Mouse (Mus musculus) naive thymus-derived CD4-positive, alpha-beta T cell, adult 2 months (primary cell): ENCODE measurements around the gene Gm17364.

Experiments used
- DNase-seq: peaks from one replicate; pipeline ENCODE4 v3.0.0-alpha.2; 2011; ENCODE audit warnings: low read depth

Gm17364 gene

DNA sequence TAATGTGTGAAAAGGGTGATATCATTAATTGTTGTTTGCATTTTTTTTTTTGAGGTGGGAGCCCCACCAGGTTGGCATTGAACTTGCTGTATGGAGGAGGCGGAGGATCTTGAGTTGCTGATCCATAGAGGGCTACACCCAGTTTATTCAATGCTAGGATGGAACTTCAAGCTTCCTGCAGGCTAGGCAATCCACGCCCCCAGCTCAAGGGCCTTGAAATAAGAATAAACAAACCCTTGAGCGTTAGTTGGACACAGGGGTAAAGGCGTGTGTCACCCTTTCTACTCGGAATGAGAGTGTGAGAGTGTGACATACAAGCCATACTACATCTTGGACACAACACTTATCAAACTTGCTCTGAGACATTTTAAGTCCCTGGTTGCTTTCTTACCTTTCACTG, 22.1 kb downstream of the Gm17364 start:
- DNase-seq = no peak

DNA sequence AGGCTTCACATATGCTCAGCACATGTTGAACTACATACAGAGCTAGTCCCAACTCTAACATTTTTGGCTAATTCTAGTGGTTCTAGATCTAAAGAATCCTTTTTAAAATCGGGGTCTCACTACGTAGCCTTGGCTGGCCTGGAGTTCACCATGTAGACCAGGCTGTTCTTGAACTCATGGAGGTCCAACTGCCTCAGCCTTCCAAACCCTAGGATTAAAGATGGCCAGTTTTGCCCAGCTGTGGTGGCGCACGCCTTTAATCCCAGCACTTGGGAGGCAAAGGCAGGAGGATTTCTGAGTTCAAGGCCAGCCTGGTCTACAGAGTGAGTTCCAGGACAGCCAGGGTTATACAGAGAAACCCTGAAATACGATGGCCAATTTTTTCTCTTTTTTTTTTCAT, 22.5 kb downstream of the Gm17364 start:
- peak; percentile 7 for DNase-seq

DNA sequence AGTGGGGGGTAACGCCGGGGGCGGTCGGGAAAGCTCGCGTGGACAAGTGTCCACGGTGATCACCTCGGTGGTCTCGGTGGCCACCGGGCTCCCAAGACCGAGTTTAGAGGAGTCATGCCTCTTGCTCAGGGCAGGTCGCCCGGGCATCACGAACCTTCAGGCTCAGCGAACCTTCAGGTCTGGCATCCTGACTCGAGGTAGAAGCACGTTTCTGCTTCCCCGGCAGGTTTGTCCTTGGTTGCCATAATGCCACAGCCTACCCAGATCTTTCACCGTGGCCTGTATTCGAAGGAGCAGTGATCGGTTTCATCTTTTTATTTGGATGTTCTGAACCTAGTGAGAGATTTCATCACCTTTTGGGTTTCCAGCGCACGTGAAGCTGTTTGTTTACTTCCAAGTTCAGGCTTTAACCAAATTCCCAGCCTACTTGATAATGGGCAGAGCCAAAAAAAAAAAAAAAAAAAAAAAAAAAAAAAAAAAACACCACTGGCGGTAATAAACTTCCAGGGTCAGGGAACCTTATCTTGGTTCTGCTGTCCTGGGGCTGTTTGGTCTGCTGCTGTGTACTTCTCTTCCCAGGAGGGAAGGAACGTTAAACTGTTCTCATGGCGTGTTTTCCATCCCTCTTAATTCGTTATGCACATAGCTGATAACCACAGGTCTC, 23.3 kb downstream of the Gm17364 start:
- peak; percentile 67 for DNase-seq

DNA sequence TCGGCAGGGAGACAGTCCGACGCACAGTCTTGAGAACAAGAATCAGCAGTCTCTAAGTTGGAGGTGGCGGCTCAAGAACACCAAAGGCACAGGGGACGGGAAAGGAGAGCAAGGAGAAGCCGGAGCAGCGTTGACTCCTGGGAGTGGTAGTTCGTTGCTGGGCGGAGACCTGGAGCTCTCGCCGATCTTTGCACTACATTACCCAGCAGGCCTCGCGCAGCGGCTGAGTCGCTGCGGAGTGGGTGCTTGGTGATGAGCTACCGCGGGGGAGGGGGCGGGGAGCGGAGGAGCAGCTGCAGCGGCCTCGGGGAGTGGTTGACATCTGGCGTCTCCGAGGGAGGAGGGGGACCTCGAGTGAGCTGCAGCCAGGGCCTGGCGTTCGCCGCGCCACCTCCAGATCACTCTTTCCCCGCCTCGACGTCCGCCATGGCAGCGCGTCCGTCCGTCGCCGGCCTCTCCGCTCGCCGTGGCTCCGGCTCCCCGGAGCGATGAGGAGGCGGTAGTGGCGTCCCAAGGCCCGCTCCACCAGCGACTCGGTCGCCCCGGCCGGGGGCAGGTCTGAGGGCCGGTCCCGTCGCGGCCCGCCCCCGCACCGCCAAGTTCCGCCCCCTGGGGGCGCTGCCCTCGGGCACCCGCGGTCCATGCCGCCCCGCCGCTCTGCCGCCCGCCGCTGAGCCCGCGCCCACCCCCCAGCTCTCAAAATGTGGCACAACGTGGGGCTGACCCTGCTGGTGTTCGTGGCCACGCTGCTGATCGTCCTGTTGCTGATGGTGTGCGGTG, 24.0 kb downstream of the Gm17364 start, which contains the start of gene Smim13:
Smim13 (plus strand) TSS at position 307 of the 780 bp plus-strand sequence.
- peak; percentile 97 for DNase-seq

DNA sequence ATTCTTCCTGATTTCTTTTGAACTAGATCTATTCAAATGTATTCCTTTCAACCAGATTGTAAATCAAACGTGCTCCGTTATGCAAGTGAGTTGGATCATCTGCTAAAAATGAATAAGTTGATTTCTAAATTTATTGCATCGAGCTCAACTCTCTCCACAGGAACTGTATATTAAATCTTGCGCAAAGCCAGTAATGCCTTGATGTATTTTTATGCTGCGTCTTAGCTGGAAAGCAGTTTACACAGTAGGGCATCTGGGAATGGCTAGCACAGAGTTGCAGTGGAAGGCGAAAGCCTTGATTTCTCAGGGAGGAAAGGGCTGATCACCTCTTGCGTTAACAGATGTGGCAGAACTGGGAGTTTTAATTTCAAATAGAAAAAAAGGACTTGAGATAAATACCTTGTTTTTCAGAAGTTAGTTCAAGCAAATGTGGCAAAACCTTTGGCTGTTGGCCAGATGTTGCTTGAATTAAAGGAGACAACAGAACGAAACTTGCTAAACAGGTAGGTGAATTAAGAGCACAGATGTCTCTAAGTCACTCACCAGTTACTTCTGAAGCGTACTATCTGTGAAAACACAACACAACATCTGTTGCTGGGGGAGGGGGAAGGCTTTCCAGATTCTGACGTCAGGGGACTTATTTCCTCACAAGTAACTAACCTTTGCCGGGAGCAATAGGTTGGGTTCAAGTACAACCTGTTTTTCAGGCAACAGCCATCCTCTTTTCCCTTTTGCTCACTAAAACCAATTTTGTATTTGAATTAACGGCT, 24.8 kb downstream of the Gm17364 start:
- no peak for DNase-seq

DNA sequence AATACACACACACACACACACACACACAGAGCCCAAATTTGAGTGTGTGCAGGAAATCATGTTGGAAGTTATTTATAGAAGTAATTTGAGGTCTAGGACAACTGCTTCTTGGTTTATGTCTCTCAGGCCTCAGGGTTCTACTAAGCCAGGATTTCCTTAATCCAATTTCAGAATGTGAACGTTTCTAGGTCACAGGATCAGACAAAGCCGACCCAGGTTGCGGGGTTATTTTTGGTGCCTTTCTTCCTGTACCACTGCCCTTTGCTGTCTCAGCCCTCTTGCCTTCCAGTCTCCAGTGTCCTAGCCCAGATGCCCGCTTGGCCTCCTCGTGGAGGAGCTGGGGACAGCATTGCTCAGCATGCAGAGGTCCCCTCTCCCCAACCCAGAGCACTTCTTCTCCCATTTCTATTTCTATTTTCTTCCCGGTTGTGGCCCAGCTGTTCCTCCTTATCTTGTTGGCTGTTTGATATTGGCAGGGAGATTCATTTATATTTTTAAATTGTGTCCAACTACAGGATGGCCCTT, 29.4 kb downstream of the Gm17364 start:
- DNase-seq = no peak

DNA sequence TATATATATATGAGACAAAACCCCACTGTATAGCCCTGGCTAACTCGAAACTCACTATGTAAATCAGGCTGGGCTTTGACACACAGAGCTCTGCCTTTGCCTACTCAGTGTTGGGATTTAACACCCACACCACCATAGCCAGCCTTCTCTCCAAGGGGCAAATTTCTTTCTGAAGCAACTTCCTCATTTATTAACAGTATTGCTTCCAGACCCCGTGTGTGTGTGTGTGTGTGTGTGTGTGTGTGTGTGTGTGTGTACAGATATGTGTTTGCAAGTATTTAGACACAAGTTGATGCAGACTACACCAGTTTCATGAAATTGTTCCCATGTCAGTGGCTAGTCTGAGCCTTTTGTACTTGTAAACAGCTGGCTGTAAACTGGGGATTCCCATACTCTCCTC, 32.2 kb downstream of the Gm17364 start:
- DNase-seq = no peak

DNA sequence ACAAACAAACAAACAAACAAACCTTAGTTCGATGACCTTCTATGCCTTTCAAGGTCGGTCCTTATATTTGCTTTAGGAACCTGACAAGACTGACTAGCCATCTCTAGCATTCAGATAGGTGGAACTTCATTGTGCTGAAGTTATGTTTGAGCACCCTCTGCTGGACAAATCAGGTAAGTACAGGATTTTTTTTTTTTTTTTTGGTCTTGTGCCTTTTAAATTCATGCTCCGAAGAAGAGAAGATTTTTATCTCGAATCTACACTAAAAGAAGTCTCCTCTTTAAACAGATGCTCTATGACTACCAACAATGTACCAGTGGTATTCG, 35.0 kb downstream of the Gm17364 start:
- peak; percentile 85 for DNase-seq

DNA sequence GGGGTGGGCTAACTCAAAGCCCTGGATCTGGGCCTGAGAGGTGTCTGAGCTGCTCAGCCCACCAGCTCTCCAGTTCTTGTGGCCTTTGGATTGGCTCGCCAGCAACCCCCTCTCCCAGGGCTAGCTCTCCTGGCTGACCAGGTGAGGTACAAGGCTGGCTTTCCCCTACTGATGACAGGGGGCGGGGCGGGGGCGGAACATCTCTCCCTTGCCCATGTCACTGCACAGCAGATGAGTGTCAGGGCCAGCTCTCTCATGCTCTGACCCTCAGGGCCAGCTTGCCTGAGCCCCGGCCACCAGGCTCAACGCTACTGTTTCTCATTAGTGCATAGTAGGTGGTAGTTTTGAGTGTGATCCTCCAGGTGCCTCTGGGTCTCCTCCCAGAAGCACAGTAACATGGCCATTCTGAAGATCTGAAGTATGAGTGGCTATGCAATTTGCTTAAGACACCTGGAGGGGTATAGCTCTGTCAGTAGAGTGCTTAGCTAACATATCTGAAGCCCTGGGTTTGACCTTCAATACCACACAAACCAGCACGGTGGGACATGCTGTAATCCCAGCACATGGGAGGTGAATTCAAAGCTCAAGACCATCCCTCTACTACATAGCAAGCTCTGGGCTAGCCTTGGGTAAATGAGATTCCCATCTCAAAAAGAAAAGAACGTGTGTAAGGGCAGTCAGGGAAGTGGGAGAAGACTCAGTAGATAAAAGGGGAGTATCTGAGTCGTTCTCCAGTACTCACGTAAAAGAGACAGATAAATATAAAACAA, 35.6 kb downstream of the Gm17364 start:
- DNase-seq = no peak

DNA sequence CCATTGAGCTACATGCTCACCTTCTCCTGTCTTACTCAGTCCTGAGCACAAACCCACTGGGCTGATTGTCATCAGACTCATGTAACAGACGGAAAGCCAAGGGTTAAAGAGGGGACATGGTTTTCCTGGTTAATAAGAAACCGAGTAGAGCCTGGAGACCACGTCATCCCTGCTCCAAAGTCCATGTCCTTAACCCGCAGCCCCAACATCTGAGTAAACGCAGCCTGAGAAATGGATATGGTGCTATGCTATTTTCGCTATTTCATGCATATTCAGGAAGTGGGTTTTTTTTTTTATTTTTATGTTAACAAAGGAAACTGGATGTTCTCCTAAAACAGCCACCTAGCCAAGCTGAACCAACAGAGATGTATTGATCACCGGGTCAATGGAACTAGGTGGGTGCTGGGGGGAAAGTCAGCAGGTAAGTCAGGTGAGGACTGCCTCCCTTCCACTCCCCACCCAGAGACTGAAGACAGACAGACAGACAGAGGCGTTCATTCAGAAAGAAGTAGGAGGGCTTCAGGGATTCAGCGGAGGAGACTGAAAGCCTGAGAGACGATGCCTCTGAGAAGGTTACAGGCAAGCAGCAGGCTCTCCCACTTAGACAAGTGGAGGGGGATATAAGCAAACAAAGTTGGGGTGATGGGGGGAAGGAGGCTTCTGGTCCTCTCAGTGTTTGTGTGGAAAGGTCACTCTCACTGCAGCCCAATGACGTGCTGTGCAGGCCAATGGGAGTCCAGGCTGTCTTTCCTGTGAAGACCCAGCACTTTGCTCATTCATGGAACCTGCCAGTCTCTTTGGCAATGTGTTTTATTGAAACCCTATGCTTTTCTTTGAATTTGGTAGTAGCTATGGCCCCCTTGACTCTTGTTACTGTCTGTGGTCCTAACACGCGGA, 37.7 kb downstream of the Gm17364 start:
- no peak for DNase-seq

DNA sequence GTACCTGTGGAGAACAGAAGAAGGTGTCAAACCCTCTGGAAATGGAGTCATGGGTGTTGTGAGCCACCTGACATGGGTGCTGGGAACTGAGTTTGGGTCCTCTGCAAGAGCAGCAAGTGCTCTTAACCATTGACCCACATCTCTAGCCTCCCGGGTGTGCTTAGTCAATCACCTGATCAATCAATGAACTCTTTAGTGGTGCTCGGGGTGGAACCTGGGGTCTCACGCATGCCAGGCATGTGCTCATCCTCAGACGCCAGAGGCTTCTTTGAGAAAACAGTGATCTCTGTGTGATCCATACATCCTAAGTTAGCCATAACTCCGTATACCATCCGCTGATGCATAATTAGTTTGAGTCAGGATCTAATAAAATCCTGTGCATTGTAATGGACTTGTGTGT, 38.6 kb downstream of the Gm17364 start:
- DNase-seq = no peak

DNA sequence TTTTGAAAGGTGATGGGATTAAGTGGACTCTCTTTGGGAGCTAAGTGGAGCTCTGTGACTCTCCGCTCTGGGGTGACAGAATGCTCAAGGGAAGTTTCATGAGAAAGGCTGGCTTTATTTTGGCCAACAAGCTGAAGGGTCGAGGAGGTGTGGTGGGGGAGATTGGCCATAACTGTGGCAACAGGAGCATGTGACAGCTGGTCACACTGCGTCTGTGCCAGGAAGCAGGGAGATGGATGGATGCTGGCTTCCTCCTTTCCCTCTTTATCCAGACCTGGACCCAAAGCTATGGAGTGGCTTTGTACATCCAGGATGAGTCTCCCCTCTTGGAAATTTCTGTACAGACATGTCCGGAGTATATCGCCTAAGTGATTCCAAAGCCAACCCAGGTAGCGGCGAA, 40.5 kb downstream of the Gm17364 start:
- DNase-seq = no peak

DNA sequence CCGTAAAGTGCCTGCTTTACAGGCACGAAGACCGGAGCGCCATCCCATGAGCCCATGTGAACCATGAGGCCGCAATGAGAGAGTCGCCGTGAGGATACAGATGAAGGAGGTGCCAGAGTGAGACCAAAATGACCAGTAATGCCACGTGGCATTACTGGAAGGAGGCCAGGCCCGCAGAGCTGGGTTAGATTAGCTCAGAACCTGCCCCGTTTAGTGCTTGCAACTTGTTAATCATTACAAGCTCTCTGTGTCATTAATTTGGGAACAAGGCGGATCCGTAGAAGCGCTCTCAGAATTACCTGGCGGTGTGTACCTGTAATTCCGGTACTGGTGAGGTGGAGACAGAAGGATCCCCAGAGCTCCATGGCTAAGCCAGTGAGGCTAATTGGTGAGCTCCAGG, 41.6 kb downstream of the Gm17364 start:
- DNase-seq = no peak

DNA sequence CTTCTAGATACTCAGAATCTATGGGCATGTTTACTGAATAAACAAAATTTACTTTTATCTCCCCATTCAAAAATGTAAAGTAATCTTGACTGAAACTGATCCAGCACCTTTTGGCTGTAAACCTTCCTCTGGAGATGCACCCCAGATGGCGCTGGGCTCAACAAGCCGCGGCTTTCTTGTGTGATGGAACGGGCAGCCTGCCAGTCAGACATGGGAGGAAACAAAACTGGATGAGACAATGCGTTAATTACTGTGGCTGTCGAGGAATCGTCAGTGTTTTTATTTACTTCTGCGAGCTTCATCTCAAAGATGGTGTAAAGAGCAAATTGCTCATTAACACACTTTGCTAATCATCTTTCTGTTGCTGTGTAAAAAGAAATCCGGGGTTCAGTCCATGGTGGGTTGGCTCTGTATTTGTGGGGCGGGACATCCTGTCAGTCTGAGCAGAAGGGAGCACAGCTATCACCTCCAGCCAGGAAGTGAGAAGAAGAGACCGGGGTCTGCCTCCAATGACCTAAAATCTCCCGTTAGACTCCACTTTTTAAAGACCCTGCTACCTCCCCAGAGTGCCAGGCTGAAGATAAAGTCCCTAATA, 42.3 kb downstream of the Gm17364 start:
- DNase-seq = no peak

DNA sequence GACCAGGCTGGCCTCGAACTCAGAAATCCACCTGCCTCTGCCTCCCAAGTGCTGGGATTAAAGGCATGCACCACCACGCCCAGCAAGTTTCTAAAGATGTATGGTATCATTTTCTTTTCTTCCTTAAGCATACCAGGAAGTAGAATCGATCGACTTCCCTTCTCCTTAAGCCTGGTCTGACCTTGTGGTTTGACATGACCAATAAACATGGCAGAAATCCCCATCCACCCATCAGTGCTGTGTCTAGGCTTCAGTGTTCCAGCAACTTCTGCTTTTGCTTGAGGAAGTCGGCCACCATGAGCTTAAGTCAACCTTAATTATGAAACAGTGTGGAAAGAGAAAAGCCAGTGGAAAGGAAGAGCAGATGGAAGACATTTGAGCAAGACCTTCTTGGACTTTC, 43.5 kb downstream of the Gm17364 start:
- DNase-seq = no peak

DNA sequence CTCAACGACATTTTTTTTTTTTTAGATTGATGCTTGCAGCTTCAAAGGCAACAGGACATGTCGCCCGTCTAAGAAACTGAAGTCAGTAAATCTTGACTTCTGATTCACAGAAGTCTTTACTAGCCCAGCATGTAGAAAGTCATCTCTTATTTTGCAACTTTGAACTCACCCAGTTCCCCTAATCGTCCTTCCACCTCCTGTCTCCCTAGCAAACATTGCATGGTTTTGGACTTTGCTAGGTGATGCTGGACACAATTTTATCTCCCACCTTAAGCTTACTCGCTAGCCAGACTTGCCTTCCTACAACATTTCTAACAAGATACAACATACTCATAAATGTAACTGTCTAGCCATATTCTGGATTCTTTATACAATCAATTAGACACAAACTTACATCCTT, 45.7 kb downstream of the Gm17364 start:
- no peak for DNase-seq

DNA sequence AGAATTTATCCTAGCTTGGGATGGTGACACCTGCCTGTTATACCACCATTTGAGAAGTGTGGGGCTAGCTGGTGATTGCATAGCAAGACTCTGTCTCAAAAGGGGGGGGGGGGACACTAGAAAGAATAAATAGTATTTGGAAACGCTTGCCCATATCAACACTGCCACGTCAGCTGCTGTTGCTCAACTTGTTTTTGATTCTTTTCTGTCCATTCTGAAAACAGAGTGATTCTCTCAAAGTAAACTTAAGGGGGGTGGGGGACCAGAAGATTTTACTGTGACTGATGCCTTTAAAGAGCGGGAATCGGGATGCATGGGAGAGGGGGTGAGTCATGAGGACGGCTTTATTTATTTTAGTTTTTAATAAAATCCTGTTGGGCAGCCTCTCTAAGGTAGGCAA, 47.3 kb downstream of the Gm17364 start:
- no peak for DNase-seq
